ENCODE assay signal across 7 mouse cellular contexts in the genomic region with DNA sequence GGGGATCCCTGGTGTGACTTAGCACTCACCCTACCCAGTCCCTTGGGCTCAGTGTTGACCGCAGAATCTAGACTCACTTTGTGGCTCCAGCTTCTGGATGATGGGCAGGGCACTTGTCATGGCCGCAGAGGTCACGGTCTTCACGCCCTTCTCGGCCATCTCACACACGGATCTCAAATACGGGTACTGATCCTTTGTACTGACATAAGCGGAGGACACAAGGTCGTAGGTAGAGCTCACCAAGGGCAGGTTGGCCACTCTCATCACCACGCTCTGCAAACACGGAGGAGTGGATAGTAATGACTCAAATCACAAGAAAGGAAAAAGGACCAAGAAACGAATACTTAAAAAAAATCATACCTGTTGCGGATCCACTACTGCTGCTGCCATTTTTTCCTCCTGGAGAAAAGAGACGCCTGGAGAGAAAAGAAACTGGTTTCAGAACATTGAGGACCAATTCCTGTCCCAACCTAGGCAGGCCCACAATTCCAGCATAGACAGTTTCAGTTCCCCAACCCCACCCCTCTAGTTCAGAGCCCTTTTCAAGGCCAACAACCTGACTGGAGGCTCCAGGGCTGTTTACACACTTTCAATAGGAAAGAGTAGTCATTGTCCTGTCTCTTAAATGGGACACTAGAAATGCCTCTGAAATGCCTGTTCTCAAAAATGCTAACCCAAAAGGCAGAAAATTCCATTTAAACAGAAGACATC. TPM values are rescaled to one million over a fixed set of nuclear protein-coding genes. Genes with fewer than 3 reads are reported as not detected.
DNase-seq lines count a peak whose midpoint lies in the region; ATAC-seq and TF ChIP-seq lines count a peak whose summit lies in the region.

No protein-coding gene starts in this region.

- peak overlapping the region; percentile 47; the same call in 1 of the 2 replicates for H3K4me2 ChIP-seq in CH12.LX (ENCODE audit: insufficient read depth, low read depth, poor library complexity, severe bottlenecking)
- peak overlapping the region; percentile 62; the same call in 1 of the 2 replicates for H3K4me2 ChIP-seq in hindbrain, embryonic 11.5 days (replicated peaks; ENCODE audit: low read depth, low read length)

- no peak for TF ChIP-seq EP300 in CH12.LX (IDR thresholded peaks at IDR 0.05; ENCODE audit: low read length)
- TF ChIP-seq EP300 in ES-Bruce4 (IDR thresholded peaks at IDR 0.05; ENCODE audit: insufficient read depth, low read depth, low read length): no peak

- no peak for ATAC-seq in hindbrain, embryonic 11.5 days (ENCODE audit: low FRiP score)

- no peak for DNase-seq in CH12.LX (ENCODE audit: extremely low read depth)
- no peak for DNase-seq in hindbrain, embryonic 11.5 days (ENCODE audit: low spot score)
- DNase-seq in left cerebral cortex, adult 9 months (ENCODE audit: low spot score in 2 of 2): no peak
- DNase-seq in left cerebral cortex, postnatal 4 days: no peak
- DNase-seq in embryo, embryonic 10 days (ENCODE audit: low spot score): no peak

- in situ Hi-C loops in CH12.LX (cut with MboI; ENCODE audit: low pct_ligation_motif_present, low pct_unique_long_range_greater_than_20kb, low sequenced_read_pairs): no loop called here

- H3K9ac ChIP-seq in CH12.LX (ENCODE audit: insufficient read depth, low read depth): no peak overlapping the region; the same call in 1 of the 2 replicates
- 0 out of 2 replicates have a peak overlapping the region, but pooled peaks have one; percentile 44 for H3K9ac ChIP-seq in ES-Bruce4 (ENCODE audit: low read depth, poor library complexity, severe bottlenecking)
- H3K9ac ChIP-seq in hindbrain, embryonic 11.5 days (ENCODE audit: low read depth, low read length): no peak overlapping the region

- TF ChIP-seq CTCF in CH12.LX (conservative IDR thresholded peaks at IDR 0.05 in 1 of 2, IDR thresholded peaks at IDR 0.05 in 1 of 2; ENCODE audit: low read depth in 2 of 2, low read length in 2 of 2) (no peak), ES-Bruce4 (IDR thresholded peaks at IDR 0.05; ENCODE audit: low read depth, low read length) (no peak)

- H3K4me3 ChIP-seq in CH12.LX (replicated peaks in 1 of 3; ENCODE audit: low read depth in 2 of 3, low read length in 2 of 3, poor library complexity in 1 of 3): no peak overlapping the region
- H3K4me3 ChIP-seq in ES-Bruce4 (ENCODE audit: low read depth, low read length): no peak overlapping the region
- H3K4me3 ChIP-seq in hindbrain, embryonic 11.5 days (ENCODE audit: low read depth, low read length): peak overlapping the region; percentile 59; the same call in 1 of the 2 replicates
- H3K4me3 ChIP-seq in macrophage (ENCODE audit: inconsistent target): peak overlapping the region; percentile 81

- intact Hi-C loops in left cerebral cortex, postnatal 4 days (cut with DNase I): no loop called here

- WGBS in hindbrain, embryonic 11.5 days: 94% methylated on average over 14 of the region's 14 CpGs
- 83% methylated on average over 14 of the region's 14 CpGs for WGBS in macrophage (ENCODE audit: missing documents)

- H3K27ac ChIP-seq in CH12.LX (ENCODE audit: insufficient read depth, low read depth): no peak overlapping the region
- no peak overlapping the region for H3K27ac ChIP-seq in ES-Bruce4 (ENCODE audit: insufficient read depth, low read length)
- H3K27ac ChIP-seq in hindbrain, embryonic 11.5 days (ENCODE audit: low read depth, low read length): no peak overlapping the region
- H3K27ac ChIP-seq in macrophage: peak overlapping the region; percentile 98

- H3K4me1 ChIP-seq in CH12.LX (ENCODE audit: control insufficient read depth in 1 of 2, insufficient read depth in 2 of 2) (peaks cover 4 to 32% of the 10 kb centered on the region in 2 experiments), ES-Bruce4 (ENCODE audit: control insufficient read depth, insufficient read depth, low read length) (peaks cover 5% of the 10 kb centered on the region)
- no peaks in the 10 kb centered on the region for H3K4me1 ChIP-seq in hindbrain, embryonic 11.5 days (replicated peaks; ENCODE audit: control insufficient read depth, insufficient read depth, low read length)

- H3K9me3 ChIP-seq in CH12.LX (replicated peaks; ENCODE audit: low read length) (no peaks in the 10 kb centered on the region), ES-Bruce4 (replicated peaks; ENCODE audit: control insufficient read depth, insufficient read depth, low read length, poor library complexity, severe bottlenecking) (no peaks in the 10 kb centered on the region)
- H3K9me3 ChIP-seq in hindbrain, embryonic 11.5 days (ENCODE audit: control insufficient read depth, low read length): no peaks in the 10 kb centered on the region

- H3K27me3 ChIP-seq in CH12.LX (replicated peaks): no peaks in the 10 kb centered on the region
- H3K27me3 ChIP-seq in ES-Bruce4 (ENCODE audit: control insufficient read depth, insufficient read depth, low read length, poor library complexity, severe bottlenecking): no peaks in the 10 kb centered on the region
- H3K27me3 ChIP-seq in hindbrain, embryonic 11.5 days (ENCODE audit: control insufficient read depth, insufficient read depth, low read length): no peaks in the 10 kb centered on the region

- TF ChIP-seq POLR2A in CH12.LX (IDR thresholded peaks at IDR 0.05; ENCODE audit: low read depth, low read length) (no peak), ES-Bruce4 (IDR thresholded peaks at IDR 0.05; ENCODE audit: insufficient read depth, low read length) (no peak)

- no peaks in the 10 kb centered on the region for H3K79me2 ChIP-seq in CH12.LX (replicated peaks; ENCODE audit: control insufficient read depth, extremely low read depth, insufficient read depth, poor library complexity, severe bottlenecking)
- peaks cover 80% of the 10 kb centered on the region for H3K79me2 ChIP-seq in macrophage (ENCODE audit: inconsistent target)

- H3K36me3 ChIP-seq in CH12.LX (replicated peaks in 1 of 2; ENCODE audit: control insufficient read depth in 1 of 2, insufficient read depth in 1 of 2, low read length in 1 of 2): peaks cover 20 to 34% of the 10 kb centered on the region in 2 experiments
- H3K36me3 ChIP-seq in ES-Bruce4 (ENCODE audit: control insufficient read depth, insufficient read depth, low read length, poor library complexity, severe bottlenecking): peaks cover 7% of the 10 kb centered on the region; the same call in 1 of the 2 replicates
- H3K36me3 ChIP-seq in hindbrain, embryonic 11.5 days (ENCODE audit: control insufficient read depth, insufficient read depth, low read length): 0 out of 2 replicates have a peak, but pooled peaks cover 5% of the 10 kb centered on the region
- H3K36me3 ChIP-seq in macrophage (ENCODE audit: inconsistent target): peaks cover 18% of the 10 kb centered on the region; the same call in 1 of the 2 replicates

- no peak for TF ChIP-seq RAD21 in CH12.LX (IDR thresholded peaks at IDR 0.05; ENCODE audit: low read depth, low read length)

- dilution Hi-C loops in CH12.LX (cut with MboI; ENCODE audit: extremely low pct_ligation_motif_present, extremely low pct_unique_long_range_greater_than_20kb, low sequenced_read_pairs): no loop called here

TF ChIP-seq in CH12.LX, 34 proteins besides CTCF, POLR2A, EP300 and RAD21:
- no peak for TF ChIP-seq ZKSCAN1 (IDR thresholded peaks at IDR 0.05; ENCODE audit: borderline replicate concordance, low read depth, low read length)

RNA-seq across cellular contexts. Expression of gene Plin2, which starts 1.4 kb away (rescaled TPM):
- total RNA-seq in CH12.LX (2012; rRNA removed): 28.9 and 44.9 TPM in 2 replicates
- total RNA-seq in CH12.LX (2014; rRNA removed): 13.4 and 13.6 TPM in 2 replicates
- 22.9 and 25.6 TPM in 2 replicates for polyA plus RNA-seq in CH12.LX (2012; ENCODE audit: insufficient read length, low read depth)
- polyA plus RNA-seq in ES-Bruce4 (2011; ENCODE audit: insufficient read depth, insufficient read length, low read depth, missing spikeins): 57.9 and 60.7 TPM in 2 replicates
- 78.4 and 80.7 TPM in 2 replicates for polyA plus RNA-seq in hindbrain, embryonic 11.5 days (2014; fragmentation: Nextera tagmentation; extraction: Ambion mirVana)
- total RNA-seq in macrophage (2018; cell fraction: chromatin; rRNA removed): 1,000 to 10,000 TPM in 2 of 26 experiments, 100 to 1,000 TPM in 24; 116 to 1,608 (median 288) TPM
- total RNA-seq in macrophage (2018; cell fraction: cytosol; rRNA removed): 1,000 to 10,000 TPM in 12 of 26 experiments, 100 to 1,000 TPM in 14; 487 to 1,958 (median 813) TPM
- total RNA-seq in macrophage (2018; cell fraction: nucleus; rRNA removed): 100 to 1,000 TPM; 256 to 887 (median 407) TPM
- polyA plus RNA-seq in macrophage (2018): 864 to 2,248 TPM (median 2,111 TPM) in 3 replicates
- total RNA-seq in left cerebral cortex, postnatal 4 days (2021): 10 to 100 TPM; 32.0 to 46.7 TPM

RNA-seq across cellular contexts. Expression of gene Haus6, which starts 56.6 kb away (rescaled TPM):
- total RNA-seq in CH12.LX (2012; rRNA removed) (35.9 and 39.0 TPM in 2 replicates), CH12.LX (2014; rRNA removed) (23.4 and 25.5 TPM in 2 replicates)
- polyA plus RNA-seq in CH12.LX (2012; ENCODE audit: insufficient read length, low read depth) (23.3 and 26.3 TPM in 2 replicates), ES-Bruce4 (2011; ENCODE audit: insufficient read depth, insufficient read length, low read depth, missing spikeins) (50.0 and 55.6 TPM in 2 replicates), macrophage (2018) (2.5 to 7.6 TPM (median 3.5 TPM) in 3 replicates)
- 27.4 and 28.5 TPM in 2 replicates for polyA plus RNA-seq in hindbrain, embryonic 11.5 days (2014; fragmentation: Nextera tagmentation; extraction: Ambion mirVana)
- total RNA-seq in macrophage (2018; cell fraction: chromatin; rRNA removed): 10 to 100 TPM in 13 of 26 experiments, 1 to 10 TPM in 13; 1.7 to 26.4 (median 9.8) TPM
- total RNA-seq in macrophage (2018; cell fraction: cytosol; rRNA removed): 1 to 10 TPM; 2.1 to 5.2 (median 3.9) TPM
- total RNA-seq in macrophage (2018; cell fraction: nucleus; rRNA removed): 10 to 100 TPM in 7 of 26 experiments, 1 to 10 TPM in 19; 2.3 to 28.5 (median 6.4) TPM
- total RNA-seq in left cerebral cortex, postnatal 4 days (2021): 10 to 100 TPM; 11.4 to 11.9 TPM

Comparison
In these comparisons a context has a peak if more than half of its experiments do, and no peak if none do; other contexts are left out.
1. H3K4me3 ChIP-seq: peak in hindbrain, embryonic 11.5 days (single experiment) and macrophage (single experiment); none in CH12.LX (0 of 3) and ES-Bruce4 (single experiment).
2. RNA of gene Plin2, which starts 1.4 kb away (polyA plus RNA-seq): 864 to 2,248 TPM in macrophage; 78.4 to 80.7 TPM in hindbrain, embryonic 11.5 days, 57.9 to 60.7 TPM in ES-Bruce4 and 22.9 to 25.6 TPM in CH12.LX; every median in the first group is over 10 times any median in the second.